Mouse (Mus musculus) CH12.LX (cell line): ENCODE data around the gene Abhd11. TPM values are rescaled to one million over a fixed set of nuclear protein-coding genes. Genes with fewer than 3 reads are reported as not detected.

Experiments
- DNase-seq: peaks from one replicate; pipeline ENCODE4 v3.0.0-alpha.2; 2013; ENCODE audit errors: extremely low read depth
- H3K27ac ChIP-seq: 2 replicates; pipeline ENCODE4 v1.5.1; 2012; ENCODE audit warnings: low read depth, mild to moderate bottlenecking, control low read depth, moderate library complexity; ENCODE audit not compliant: insufficient read depth
- H3K27me3 ChIP-seq: replicated peaks from 2 replicates; pipeline ENCODE3; 2012; ENCODE audit warnings: inconsistent platforms
- H3K36me3 ChIP-seq, 2 experiments: replicated peaks in 1 of 2; 2 replicates each; pipeline versions ENCODE3 to v1.6.1; 2012; ENCODE audit warnings: inconsistent platforms in 1 of 2, low read length in 1 of 2, mild to moderate bottlenecking in 1 of 2, mixed read lengths in 1 of 2, moderate library complexity in 1 of 2; ENCODE audit not compliant: control insufficient read depth in 1 of 2, insufficient read depth in 1 of 2
- H3K4me1 ChIP-seq, 2 experiments: 2 replicates each; pipeline ENCODE4 v1.6.1; 2012; ENCODE audit warnings: inconsistent platforms in 1 of 2, moderate library complexity in 1 of 2; ENCODE audit not compliant: insufficient read depth in 2 of 2, control insufficient read depth in 1 of 2
- H3K4me2 ChIP-seq: 2 replicates; pipeline ENCODE4 v1.6.1; 2012; ENCODE audit warnings: low read depth, mild to moderate bottlenecking, control low read depth; ENCODE audit not compliant: poor library complexity, insufficient read depth, severe bottlenecking
- H3K4me3 ChIP-seq, 3 experiments: fragments of 150-350 bp in 1 of 3; sonication (generic) in 1 of 3; replicated peaks in 1 of 3; 2 replicates each; pipeline versions ENCODE3 to v1.5.1; 2011 to 2012; ENCODE audit warnings: low read depth in 2 of 3, low read length in 2 of 3, mild to moderate bottlenecking in 2 of 3, moderate library complexity in 2 of 3, control low read depth in 1 of 3, improper control_type of control experiment in 1 of 3, inconsistent platforms in 1 of 3, mixed read lengths in 1 of 3; ENCODE audit not compliant: poor library complexity in 1 of 3
- H3K79me2 ChIP-seq: replicated peaks from 2 replicates; pipeline ENCODE4 v1.6.1; 2012; ENCODE audit warnings: mild to moderate bottlenecking, moderate library complexity; ENCODE audit not compliant: control insufficient read depth, poor library complexity, insufficient read depth, severe bottlenecking; ENCODE audit errors: extremely low read depth
- H3K9ac ChIP-seq: 2 replicates; pipeline ENCODE4 v1.6.1; 2012; ENCODE audit warnings: low read depth, mild to moderate bottlenecking, control low read depth, moderate library complexity; ENCODE audit not compliant: insufficient read depth
- H3K9me3 ChIP-seq: replicated peaks from 2 replicates; pipeline ENCODE3; 2012; ENCODE audit warnings: low read length, inconsistent platforms, mixed read lengths
- BHLHE40 ChIP-seq: IDR thresholded peaks from 2 replicates; pipeline ENCODE4 v1.6.1; 2011; ENCODE audit warnings: mild to moderate bottlenecking, low read depth, low read length, improper control_type of control experiment
- CHD1 ChIP-seq: IDR thresholded peaks from 2 replicates; pipeline ENCODE4 v1.6.1; 2012; ENCODE audit warnings: low read depth, low read length, improper control_type of control experiment, inconsistent platforms
- CTCF ChIP-seq, 2 experiments: IDR thresholded peaks in 1 of 2; conservative IDR thresholded peaks in 1 of 2; 2 replicates each; pipeline ENCODE4 v1.5.1; 2011 to 2012; ENCODE audit warnings: low read depth in 2 of 2, low read length in 2 of 2, improper control_type of control experiment in 1 of 2, inconsistent platforms in 1 of 2, mild to moderate bottlenecking in 1 of 2, moderate library complexity in 1 of 2
- EP300 ChIP-seq: IDR thresholded peaks from 2 replicates; pipeline ENCODE4 v1.6.1; 2011; ENCODE audit warnings: low read length, improper control_type of control experiment
- IRF4 ChIP-seq: IDR thresholded peaks from 2 replicates; pipeline ENCODE4 v1.6.1; 2014; ENCODE audit warnings: low read depth, mild to moderate bottlenecking, inconsistent platforms, low read length, improper control_type of control experiment
- JUND ChIP-seq: conservative IDR thresholded peaks from 2 replicates; pipeline ENCODE4 v1.6.1; 2011; ENCODE audit warnings: low read depth, low read length, improper control_type of control experiment
- MAFK ChIP-seq: IDR thresholded peaks from 2 replicates; pipeline ENCODE4 v1.6.1; 2011; ENCODE audit warnings: low read length, improper control_type of control experiment; ENCODE audit not compliant: insufficient replicate concordance
- MEF2A ChIP-seq: IDR thresholded peaks from 2 replicates; pipeline ENCODE4 v1.6.1; 2014; ENCODE audit warnings: low read depth, mild to moderate bottlenecking, inconsistent platforms, low read length, improper control_type of control experiment, borderline replicate concordance
- NELFE ChIP-seq: IDR thresholded peaks from 2 replicates; pipeline ENCODE4 v1.6.1; 2011; ENCODE audit warnings: low read depth, low read length, improper control_type of control experiment
- PAX5 ChIP-seq: IDR thresholded peaks from 2 replicates; pipeline ENCODE4 v1.6.1; 2012; ENCODE audit warnings: low read length, inconsistent platforms, mixed read lengths
- POLR2A ChIP-seq: IDR thresholded peaks from 2 replicates; pipeline ENCODE4 v1.6.1; 2011; ENCODE audit warnings: low read depth, mild to moderate bottlenecking, improper control_type of control experiment, low read length
- RAD21 ChIP-seq: IDR thresholded peaks from 2 replicates; pipeline ENCODE4 v1.6.1; 2011; ENCODE audit warnings: low read depth, mild to moderate bottlenecking, low read length, improper control_type of control experiment, moderate library complexity
- RCOR1 ChIP-seq: conservative IDR thresholded peaks from 2 replicates; pipeline ENCODE4 v1.6.1; 2012; ENCODE audit warnings: low read depth, mild to moderate bottlenecking, inconsistent platforms, low read length, improper control_type of control experiment
- SIN3A ChIP-seq: IDR thresholded peaks from 2 replicates; pipeline ENCODE4 v1.6.1; 2012; ENCODE audit warnings: low read length, improper control_type of control experiment, inconsistent platforms
- SMC3 ChIP-seq: IDR thresholded peaks from 2 replicates; pipeline ENCODE4 v1.6.1; 2011; ENCODE audit warnings: low read depth, low read length, improper control_type of control experiment
- TBP ChIP-seq: conservative IDR thresholded peaks from 2 replicates; pipeline ENCODE4 v1.6.1; 2011; ENCODE audit warnings: low read depth, low read length, improper control_type of control experiment
- TCF12 ChIP-seq: IDR thresholded peaks from 2 replicates; pipeline ENCODE4 v1.6.1; 2014; ENCODE audit warnings: low read depth, mild to moderate bottlenecking, inconsistent platforms, low read length, improper control_type of control experiment
- ZC3H11A ChIP-seq: IDR thresholded peaks from 2 replicates; pipeline ENCODE4 v1.6.1; 2012; ENCODE audit warnings: low read depth, mild to moderate bottlenecking, inconsistent platforms, low read length, improper control_type of control experiment
- ZKSCAN1 ChIP-seq: IDR thresholded peaks from 2 replicates; pipeline ENCODE4 v1.6.1; 2012; ENCODE audit warnings: low read depth, inconsistent platforms, low read length, improper control_type of control experiment, borderline replicate concordance
- ZMIZ1 ChIP-seq: IDR thresholded peaks from 2 replicates; pipeline ENCODE4 v1.6.1; 2012; ENCODE audit warnings: low read depth, mild to moderate bottlenecking, inconsistent platforms, low read length, improper control_type of control experiment
- ZNF384 ChIP-seq: IDR thresholded peaks from 2 replicates; pipeline ENCODE4 v1.6.1; 2012; ENCODE audit warnings: low read depth, low read length, improper control_type of control experiment, inconsistent platforms
- dilution Hi-C: fragments of 300-500 bp; cut with MboI; formaldehyde crosslinking; loops from 2 replicates; pipeline ENCODE4 v1.14.3; 2020; ENCODE audit warnings: low sequenced_read_pairs; ENCODE audit not compliant: extremely low pct_unique_long_range_greater_than_20kb, extremely low pct_ligation_motif_present
- in situ Hi-C: fragments of 300-500 bp; cut with MboI; formaldehyde crosslinking; loops from 3 replicates; pipeline ENCODE4 v1.14.3; 2019; ENCODE audit warnings: low sequenced_read_pairs, low pct_ligation_motif_present, low pct_unique_long_range_greater_than_20kb, mixed read lengths
- polyA plus RNA-seq: library from polyadenylated mRNA; unstranded; fragments of >175 nt; gene quantifications from 2 replicates; pipeline ENCODE4 v1.2.1, GENCODE M21; 2012; ENCODE audit warnings: low read depth; ENCODE audit not compliant: insufficient read length
- total RNA-seq, 2 experiments: library from RNA; depleted of rRNA; stranded (reverse); fragments of 300-350 nt in 1 of 2; fragments of >200 nt in 1 of 2; gene quantifications; 2 replicates each; pipeline ENCODE4 v1.2.3; 2012 to 2014

Abhd11 gene
- total and polyA plus RNA-seq, 3 experiments = 32.1 to 36.6 (median 36.0) TPM

GRCm38 (mm10) chr5:135024665-135025224 lies 15.8 kb downstream of the Abhd11 start:
- Histone ChIP-seq H3K9ac (no peak overlapping the region), H3K4me1 (peaks cover 7 to 30% of the 10 kb centered on the region in 2 experiments; a peak in 3 of 4 replicates), H3K79me2 (no peaks in the 10 kb centered on the region), H3K4me2 (no peak overlapping the region), H3K4me3 (no peak overlapping the region), H3K27ac (no peak overlapping the region; the same call in 1 of the 2 replicates), H3K36me3 (no peaks in the 10 kb centered on the region), H3K27me3 (peaks cover 21% of the 10 kb centered on the region), H3K9me3 (no peaks in the 10 kb centered on the region)
- TF ChIP-seq ZC3H11A (no peak), BHLHE40 (peak; percentile 45; the same call in 1 of the 2 replicates)
- in situ Hi-C loops (loop anchor here (5.0 kb wide), 1 partner anchor 48 kb away; no protein-coding TSS in a partner anchor), dilution Hi-C loops (no loop called here)
- no peak for DNase-seq

GRCm38 (mm10) chr5:135025899-135026298 lies 16.9 kb downstream of the Abhd11 start:
- no peaks in the 10 kb centered on the region for H3K79me2 ChIP-seq
- no peak overlapping the region for H3K4me3 ChIP-seq
- H3K4me2 ChIP-seq = no peak overlapping the region
- no peak overlapping the region for H3K27ac ChIP-seq
- H3K36me3 ChIP-seq = no peaks in the 10 kb centered on the region
- TF ChIP-seq EP300 = no peak
- TF ChIP-seq SMC3 = no peak
- no peak for TF ChIP-seq MAFK
- no peak for TF ChIP-seq TCF12
- TF ChIP-seq ZKSCAN1 = no peak
- TF ChIP-seq POLR2A = no peak
- TF ChIP-seq JUND = no peak
- no peak for TF ChIP-seq ZNF384
- TF ChIP-seq CTCF (conservative IDR thresholded peaks at IDR 0.05 in 1 of 2, IDR thresholded peaks at IDR 0.05 in 1 of 2; ENCODE audit: low read depth in 2 of 2, low read length in 2 of 2) = no peak
- TF ChIP-seq TBP = no peak
- TF ChIP-seq MEF2A = no peak
- TF ChIP-seq NELFE = no peak
- no peak for TF ChIP-seq PAX5
- no peak for TF ChIP-seq RAD21
- no peak for TF ChIP-seq IRF4
- no peak for TF ChIP-seq RCOR1
- no peak for TF ChIP-seq CHD1
- TF ChIP-seq ZMIZ1 = no peak
- no peak for TF ChIP-seq SIN3A
- TF ChIP-seq, all 38 proteins: peak for 0
- dilution Hi-C loops (no loop called here), in situ Hi-C loops (no loop called here)
- Histone ChIP-seq H3K9ac (no peak overlapping the region), H3K9me3 (no peaks in the 10 kb centered on the region), H3K4me1 (peaks cover 7 to 30% of the 10 kb centered on the region in 2 experiments; a peak in 3 of 4 replicates), H3K27me3 (peaks cover 21% of the 10 kb centered on the region)
- no peak for DNase-seq
